ENCODE assay signal across 26 mouse cellular contexts in genomic region chr12:30357666-30358065, GRCm38 (mm10). TPM values are rescaled to one million over a fixed set of nuclear protein-coding genes. Genes with fewer than 3 reads are reported as not detected.
DNase-seq lines count a peak whose midpoint lies in the region; ATAC-seq and TF ChIP-seq lines count a peak whose summit lies in the region.
"Had no signal": no experiment of that assay in that cellular context is flagged by ENCODE, and none has a peak within 500 bp of the region (broad histone marks: within the 10 kb centered on the region; RNA-seq: fewer than 3 reads in every experiment).

No protein-coding gene starts in this region.

- no peak for ATAC-seq in heart, embryonic 11.5 days (replicated peaks; ENCODE audit: insufficient number of reproducible peaks, low FRiP score, low TSS enrichment)
- ATAC-seq in midbrain, postnatal 0 days (ENCODE audit: low FRiP score): no peak
- ATAC-seq: CD4-positive, CD25-positive, alpha-beta regulatory T cell, adult 4 months; forebrain, postnatal 0 days; midbrain, embryonic 15.5 days had no signal

- 58% methylated on average over 6 of the region's 6 CpGs for WGBS in heart, embryonic 11.5 days (ENCODE audit: insufficient replicate concordance)
- 53% methylated on average over 6 of the region's 6 CpGs for WGBS in midbrain, postnatal 0 days

- TF ChIP-seq CTCF in midbrain, postnatal 0 days (IDR thresholded peaks at IDR 0.05): no peak

- no peaks in the 10 kb centered on the region for H3K36me3 ChIP-seq in heart, embryonic 11.5 days (ENCODE audit: control insufficient read depth, insufficient read depth, low read length)
- no peaks in the 10 kb centered on the region for H3K36me3 ChIP-seq in midbrain, postnatal 0 days (ENCODE audit: insufficient read depth, low read length)
- H3K36me3 ChIP-seq: embryonic facial prominence, embryonic 10.5 days; forebrain, embryonic 10.5 days; hindbrain, embryonic 15.5 days; limb, embryonic 10.5 days; liver, embryonic 15.5 days; midbrain, embryonic 15.5 days had no signal

- H3K4me1 ChIP-seq in heart, embryonic 11.5 days (ENCODE audit: control insufficient read depth, insufficient read depth, low read length): no peaks in the 10 kb centered on the region
- H3K4me1 ChIP-seq in midbrain, postnatal 0 days (ENCODE audit: insufficient read depth, low read length): no peaks in the 10 kb centered on the region
- H3K4me1 ChIP-seq: embryonic facial prominence, embryonic 10.5 days; forebrain, embryonic 10.5 days; hindbrain, embryonic 15.5 days; limb, embryonic 10.5 days; liver, embryonic 15.5 days; midbrain, embryonic 15.5 days had no signal

- no peaks in the 10 kb centered on the region for H3K9me3 ChIP-seq in heart, embryonic 11.5 days (replicated peaks; ENCODE audit: control insufficient read depth, low read length)
- no peaks in the 10 kb centered on the region for H3K9me3 ChIP-seq in midbrain, postnatal 0 days (ENCODE audit: low read length)
- H3K9me3 ChIP-seq: embryonic facial prominence, embryonic 10.5 days; forebrain, embryonic 10.5 days; hindbrain, embryonic 15.5 days; limb, embryonic 10.5 days; liver, embryonic 15.5 days; midbrain, embryonic 15.5 days had no signal

- DNase-seq in heart, adult 11 months: peak; percentile 42
- peak; percentile 19 for DNase-seq in adrenal gland, postnatal 10 days
- DNase-seq in kidney, adult 8-10 months: peak; percentile 54 to 72
- peak; percentile 41 to 71 for DNase-seq in kidney, postnatal 25 days
- no peak for DNase-seq in adipocyte (ENCODE audit: low spot score)
- no peak for DNase-seq in midbrain, postnatal 0 days (ENCODE audit: low spot score)
- DNase-seq in right cerebral cortex, postnatal 36 days (ENCODE audit: low spot score in 2 of 2): no peak
- DNase-seq: cerebellum, adult 11-12 months; cerebellum, postnatal 10 days; forebrain, postnatal 0 days; gastrocnemius, postnatal 25 days; heart, postnatal 4 days; liver; right cerebral cortex, postnatal 4 days; thymus, adult 18-20 months; thymus, postnatal 36 days had no signal

- no peak overlapping the region for H3K27ac ChIP-seq in heart, embryonic 11.5 days (ENCODE audit: low read depth, low read length)
- no peak overlapping the region for H3K27ac ChIP-seq in midbrain, postnatal 0 days (ENCODE audit: low read depth, low read length)
- H3K27ac ChIP-seq: embryonic facial prominence, embryonic 10.5 days; forebrain, embryonic 10.5 days; hindbrain, embryonic 15.5 days; limb, embryonic 10.5 days; liver, embryonic 15.5 days; macrophage; midbrain, embryonic 15.5 days had no signal

- H3K27me3 ChIP-seq in heart, embryonic 11.5 days (ENCODE audit: control insufficient read depth, insufficient read depth, low read length): no peaks in the 10 kb centered on the region
- no peaks in the 10 kb centered on the region for H3K27me3 ChIP-seq in midbrain, postnatal 0 days (ENCODE audit: insufficient read depth, low read length)
- H3K27me3 ChIP-seq: hindbrain, embryonic 15.5 days; liver, embryonic 15.5 days; midbrain, embryonic 15.5 days had no signal

- H3K4me2 ChIP-seq in heart, embryonic 11.5 days: no peak overlapping the region
- H3K4me2 ChIP-seq in midbrain, postnatal 0 days (ENCODE audit: low read depth, low read length, poor library complexity, severe bottlenecking): no peak overlapping the region
- H3K4me2 ChIP-seq: hindbrain, embryonic 15.5 days; liver, embryonic 15.5 days; midbrain, embryonic 15.5 days had no signal

- no peak overlapping the region for H3K4me3 ChIP-seq in heart, embryonic 11.5 days (ENCODE audit: low read depth, low read length)
- H3K4me3 ChIP-seq in midbrain, postnatal 0 days (ENCODE audit: low read depth, low read length): no peak overlapping the region
- H3K4me3 ChIP-seq: embryonic facial prominence, embryonic 10.5 days; forebrain, embryonic 10.5 days; hindbrain, embryonic 15.5 days; limb, embryonic 10.5 days; liver, embryonic 15.5 days; midbrain, embryonic 15.5 days; myocyte had no signal

- no peak overlapping the region for H3K9ac ChIP-seq in heart, embryonic 11.5 days (ENCODE audit: low read depth, low read length)
- H3K9ac ChIP-seq in midbrain, postnatal 0 days (replicated peaks; ENCODE audit: low read length, poor library complexity, severe bottlenecking): no peak overlapping the region
- H3K9ac ChIP-seq: forebrain, postnatal 0 days; hindbrain, embryonic 15.5 days; liver, embryonic 15.5 days; midbrain, embryonic 15.5 days had no signal

RNA-seq across cellular contexts. Expression of gene Sntg2, which starts 15.5 kb away (rescaled TPM):
- 2.6 and 3.8 TPM in 2 replicates for polyA plus RNA-seq in heart, embryonic 11.5 days (2014; fragmentation: Nextera tagmentation; extraction: Ambion mirVana)
- total RNA-seq in adrenal gland, postnatal 10 days (2021): 1 to 10 TPM; 1.0 to 1.5 TPM
- total RNA-seq in midbrain, postnatal 0 days (2014; rRNA removed): 6.4 and 11.7 TPM in 2 replicates
- 4.3 and 5.0 TPM in 2 replicates for polyA plus RNA-seq in midbrain, postnatal 0 days (2015; fragmentation: Nextera tagmentation; extraction: Ambion mirVana)
- polyA plus RNA-seq: CD4-positive, CD25-positive, alpha-beta regulatory T cell, adult 4 months; macrophage; myocyte had no signal

Comparison
In these comparisons a context has a peak if more than half of its experiments do, and no peak if none do; other contexts are left out.
1. DNase-seq: peak in heart, adult 11 months (single experiment), adrenal gland, postnatal 10 days (single experiment), kidney, adult 8-10 months (2 of 2) and kidney, postnatal 25 days (2 of 2); none in adipocyte (single experiment), midbrain, postnatal 0 days (single experiment) and right cerebral cortex, postnatal 36 days (0 of 2).